Mouse (Mus musculus): ENCODE data around the gene Abhd15. TPM values are rescaled to one million over a fixed set of nuclear protein-coding genes. Genes with fewer than 3 reads are reported as not detected.

Abhd15 gene
- polyA plus RNA-seq, 1 experiment: 2.4 TPM

DNA sequence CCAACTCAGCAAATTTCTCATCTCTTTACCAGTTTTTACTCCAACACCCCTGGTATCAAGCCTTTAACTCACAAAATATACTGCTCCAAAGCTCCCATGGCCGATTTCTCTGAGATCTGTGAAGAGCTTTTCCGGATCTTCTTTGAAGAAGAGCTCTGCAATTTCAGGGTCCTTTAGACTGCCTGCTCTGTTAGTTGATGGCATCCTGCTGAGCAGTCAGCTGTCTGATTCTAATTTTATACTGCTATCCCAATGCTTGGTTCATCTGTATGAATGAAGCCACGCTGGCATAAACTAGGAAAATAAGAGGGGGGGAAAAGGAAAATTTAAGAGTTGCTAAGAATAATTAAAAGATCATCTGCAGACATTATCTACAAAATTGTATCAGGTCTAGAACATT, 70.3 kb downstream of the Abhd15 start:
- peaks cover 76% of the 10 kb centered on the region for H3K36me3 ChIP-seq (replicated peaks; ENCODE audit: low read length)
- no peak overlapping the region for H3K4me3 ChIP-seq (replicated peaks)
- no peaks in the 10 kb centered on the region for H3K9me3 ChIP-seq
- H3K4me1 ChIP-seq: peaks cover 25% of the 10 kb centered on the region; the same call in 1 of the 2 replicates
- no peaks in the 10 kb centered on the region for H3K27me3 ChIP-seq (replicated peaks)
- TF ChIP-seq GATA1 (IDR thresholded peaks at IDR 0.05; ENCODE audit: borderline replicate concordance, low read length) (no peak), FLI1 (IDR thresholded peaks at IDR 0.05; ENCODE audit: low read length) (no peak)

Other genes starting within 250 kb of the Abhd15 start
- 0.38 TPM in 1 of 2 replicates, not detected in the other for gene Coro6, start 52.7 kb upstream of the Abhd15 start, polyA plus RNA-seq (2012; ENCODE audit: insufficient read depth, low replicate concordance)
- gene Ankrd13b, start 25.4 kb upstream of the Abhd15 start, polyA plus RNA-seq (2012; ENCODE audit: insufficient read depth, low replicate concordance): 6.7 and 9.3 TPM in 2 replicates
- gene Git1, start 21.6 kb upstream of the Abhd15 start, polyA plus RNA-seq (2012; ENCODE audit: insufficient read depth, low replicate concordance): 65.1 and 158 TPM in 2 replicates
- gene Trp53i13, start 859 bp downstream of the Abhd15 start, polyA plus RNA-seq (2012; ENCODE audit: insufficient read depth, low replicate concordance): 22.3 and 38.9 TPM in 2 replicates
- gene Gm10392, start 4.1 kb downstream of the Abhd15 start, polyA plus RNA-seq (2012; ENCODE audit: insufficient read depth, low replicate concordance): 0.08 TPM in 1 of 2 replicates, not detected in the other
- 1.2 and 2.3 TPM in 2 replicates for gene Taok1, start 92.7 kb downstream of the Abhd15 start, polyA plus RNA-seq (2012; ENCODE audit: insufficient read depth, low replicate concordance)
- 8.0 and 25.8 TPM in 2 replicates for gene Nufip2, start 171.0 kb downstream of the Abhd15 start, polyA plus RNA-seq (2012; ENCODE audit: insufficient read depth, low replicate concordance)
- not detected in 2 replicates for gene Cryba1, start 210.2 kb downstream of the Abhd15 start, polyA plus RNA-seq (2012; ENCODE audit: insufficient read depth, low replicate concordance)
- 6.7 and 20.0 TPM in 2 replicates for gene Myo18a, start 248.1 kb downstream of the Abhd15 start, polyA plus RNA-seq (2012; ENCODE audit: insufficient read depth, low replicate concordance)

Measured in megakaryocyte, embryonic 14.5 days (primary cell).